ENCODE assay signal across 28 mouse cellular contexts in genomic region chr11:41467330-41467729, GRCm38 (mm10).
"Had no signal": no experiment of that assay in that cellular context is flagged by ENCODE, and none has a peak within 500 bp of the region (broad histone marks: within the 10 kb centered on the region; RNA-seq: fewer than 3 reads in every experiment).

No protein-coding gene starts in this region.

- H3K4me1 ChIP-seq: embryonic facial prominence, embryonic 10.5 days; embryonic facial prominence, embryonic 12.5 days; embryonic facial prominence, embryonic 13.5 days; embryonic facial prominence, embryonic 15.5 days; forebrain, embryonic 10.5 days; forebrain, embryonic 12.5 days; forebrain, embryonic 13.5 days; forebrain, embryonic 15.5 days had no signal

- H3K27ac ChIP-seq: embryonic facial prominence, embryonic 10.5 days; embryonic facial prominence, embryonic 12.5 days; embryonic facial prominence, embryonic 13.5 days; embryonic facial prominence, embryonic 15.5 days; forebrain, embryonic 10.5 days; forebrain, embryonic 12.5 days; forebrain, embryonic 13.5 days; forebrain, embryonic 15.5 days; gastrocnemius, adult 2 months; heart, adult 2 months had no signal

- H3K4me2 ChIP-seq: embryonic facial prominence, embryonic 12.5 days; embryonic facial prominence, embryonic 13.5 days; embryonic facial prominence, embryonic 15.5 days; forebrain, embryonic 12.5 days; forebrain, embryonic 13.5 days; forebrain, embryonic 15.5 days had no signal

- H3K9ac ChIP-seq: embryonic facial prominence, embryonic 12.5 days; embryonic facial prominence, embryonic 13.5 days; embryonic facial prominence, embryonic 15.5 days; forebrain, embryonic 12.5 days; forebrain, embryonic 13.5 days; forebrain, embryonic 15.5 days; forebrain, postnatal 0 days had no signal

- ATAC-seq: forebrain, embryonic 13.5 days; forebrain, embryonic 15.5 days; forebrain, embryonic 16.5 days; forebrain, postnatal 0 days had no signal

- H3K9me3 ChIP-seq: embryonic facial prominence, embryonic 10.5 days; embryonic facial prominence, embryonic 12.5 days; embryonic facial prominence, embryonic 13.5 days; embryonic facial prominence, embryonic 15.5 days; forebrain, embryonic 10.5 days; forebrain, embryonic 12.5 days; forebrain, embryonic 13.5 days; forebrain, embryonic 15.5 days had no signal

- H3K27me3 ChIP-seq: embryonic facial prominence, embryonic 12.5 days; embryonic facial prominence, embryonic 13.5 days; embryonic facial prominence, embryonic 15.5 days; forebrain, embryonic 12.5 days; forebrain, embryonic 13.5 days; forebrain, embryonic 15.5 days had no signal

- DNase-seq: cerebellum, adult 2 months; cerebellum, adult 8-10 months; cerebellum, adult 9-10 months; cerebellum, adult 9-11 months; cerebellum, postnatal 10 days; cerebellum, postnatal 14 days; cerebellum, postnatal 25 days; cerebellum, postnatal 36 days; embryo, embryonic 11 days; forebrain, postnatal 0 days; gastrocnemius, adult 2 months; gastrocnemius, postnatal 10 days; gastrocnemius, postnatal 14 days; gastrocnemius, postnatal 25 days; gastrocnemius, postnatal 36 days; heart, adult 11 months; heart, adult 18-20 months; heart, adult 2 months had no signal

- H3K4me3 ChIP-seq: embryonic facial prominence, embryonic 10.5 days; embryonic facial prominence, embryonic 12.5 days; embryonic facial prominence, embryonic 13.5 days; embryonic facial prominence, embryonic 15.5 days; erythroblast, embryonic 14.5 days; forebrain, embryonic 10.5 days; forebrain, embryonic 12.5 days; forebrain, embryonic 13.5 days; forebrain, embryonic 15.5 days; gastrocnemius, adult 2 months; heart, adult 2 months had no signal

- H3K36me3 ChIP-seq: embryonic facial prominence, embryonic 10.5 days; embryonic facial prominence, embryonic 12.5 days; embryonic facial prominence, embryonic 13.5 days; embryonic facial prominence, embryonic 15.5 days; forebrain, embryonic 10.5 days; forebrain, embryonic 12.5 days; forebrain, embryonic 15.5 days had no signal
